Mouse (Mus musculus) CH12.LX (cell line): Measurements from ENCODE around the gene Slc6a11. TPM values are rescaled to one million over a fixed set of nuclear protein-coding genes. Genes with fewer than 3 reads are reported as not detected.

Experiments used
- DNase-seq: peaks from one replicate; pipeline ENCODE4 v3.0.0-alpha.2; 2013; ENCODE audit errors: extremely low read depth
- H3K27ac ChIP-seq: 2 replicates; pipeline ENCODE4 v1.5.1; 2012; ENCODE audit warnings: low read depth, mild to moderate bottlenecking, control low read depth, moderate library complexity; ENCODE audit not compliant: insufficient read depth
- H3K27me3 ChIP-seq: replicated peaks from 2 replicates; pipeline ENCODE3; 2012; ENCODE audit warnings: inconsistent platforms
- H3K36me3 ChIP-seq, 2 experiments: replicated peaks in 1 of 2; 2 replicates each; pipeline versions ENCODE3 to v1.6.1; 2012; ENCODE audit warnings: inconsistent platforms in 1 of 2, low read length in 1 of 2, mild to moderate bottlenecking in 1 of 2, mixed read lengths in 1 of 2, moderate library complexity in 1 of 2; ENCODE audit not compliant: control insufficient read depth in 1 of 2, insufficient read depth in 1 of 2
- H3K4me1 ChIP-seq, 2 experiments: 2 replicates each; pipeline ENCODE4 v1.6.1; 2012; ENCODE audit warnings: inconsistent platforms in 1 of 2, moderate library complexity in 1 of 2; ENCODE audit not compliant: insufficient read depth in 2 of 2, control insufficient read depth in 1 of 2
- H3K4me2 ChIP-seq: 2 replicates; pipeline ENCODE4 v1.6.1; 2012; ENCODE audit warnings: low read depth, mild to moderate bottlenecking, control low read depth; ENCODE audit not compliant: poor library complexity, insufficient read depth, severe bottlenecking
- H3K4me3 ChIP-seq, 3 experiments: fragments of 150-350 bp in 1 of 3; sonication (generic) in 1 of 3; replicated peaks in 1 of 3; 2 replicates each; pipeline versions ENCODE3 to v1.5.1; 2011 to 2012; ENCODE audit warnings: low read depth in 2 of 3, low read length in 2 of 3, mild to moderate bottlenecking in 2 of 3, moderate library complexity in 2 of 3, control low read depth in 1 of 3, improper control_type of control experiment in 1 of 3, inconsistent platforms in 1 of 3, mixed read lengths in 1 of 3; ENCODE audit not compliant: poor library complexity in 1 of 3
- H3K79me2 ChIP-seq: replicated peaks from 2 replicates; pipeline ENCODE4 v1.6.1; 2012; ENCODE audit warnings: mild to moderate bottlenecking, moderate library complexity; ENCODE audit not compliant: control insufficient read depth, poor library complexity, insufficient read depth, severe bottlenecking; ENCODE audit errors: extremely low read depth
- H3K9ac ChIP-seq: 2 replicates; pipeline ENCODE4 v1.6.1; 2012; ENCODE audit warnings: low read depth, mild to moderate bottlenecking, control low read depth, moderate library complexity; ENCODE audit not compliant: insufficient read depth
- H3K9me3 ChIP-seq: replicated peaks from 2 replicates; pipeline ENCODE3; 2012; ENCODE audit warnings: low read length, inconsistent platforms, mixed read lengths
- BHLHE40 ChIP-seq: IDR thresholded peaks from 2 replicates; pipeline ENCODE4 v1.6.1; 2011; ENCODE audit warnings: mild to moderate bottlenecking, low read depth, low read length, improper control_type of control experiment
- CHD1 ChIP-seq: IDR thresholded peaks from 2 replicates; pipeline ENCODE4 v1.6.1; 2012; ENCODE audit warnings: low read depth, low read length, improper control_type of control experiment, inconsistent platforms
- CHD2 ChIP-seq: IDR thresholded peaks from 2 replicates; pipeline ENCODE4 v1.6.1; 2011; ENCODE audit warnings: low read length, improper control_type of control experiment
- E2F4 ChIP-seq: IDR thresholded peaks from 2 replicates; pipeline ENCODE4 v1.6.1; 2011; ENCODE audit warnings: low read depth, low read length, improper control_type of control experiment; ENCODE audit not compliant: insufficient replicate concordance
- ETS1 ChIP-seq: conservative IDR thresholded peaks from 2 replicates; pipeline ENCODE4 v1.6.1; 2012; ENCODE audit warnings: low read depth, mild to moderate bottlenecking, inconsistent platforms, low read length, improper control_type of control experiment, moderate library complexity
- GABPA ChIP-seq: IDR thresholded peaks from 2 replicates; pipeline ENCODE4 v1.6.1; 2012; ENCODE audit warnings: low read depth, low read length, improper control_type of control experiment, inconsistent platforms; ENCODE audit not compliant: insufficient replicate concordance
- JUND ChIP-seq: conservative IDR thresholded peaks from 2 replicates; pipeline ENCODE4 v1.6.1; 2011; ENCODE audit warnings: low read depth, low read length, improper control_type of control experiment
- KAT2A ChIP-seq: IDR thresholded peaks from 2 replicates; pipeline ENCODE4 v1.6.1; 2012; ENCODE audit warnings: low read length, improper control_type of control experiment, inconsistent platforms; ENCODE audit not compliant: insufficient replicate concordance
- MAFK ChIP-seq: IDR thresholded peaks from 2 replicates; pipeline ENCODE4 v1.6.1; 2011; ENCODE audit warnings: low read length, improper control_type of control experiment; ENCODE audit not compliant: insufficient replicate concordance
- MAX ChIP-seq: IDR thresholded peaks from 2 replicates; pipeline ENCODE4 v1.6.1; 2011; ENCODE audit warnings: low read length, improper control_type of control experiment
- MAZ ChIP-seq: IDR thresholded peaks from 2 replicates; pipeline ENCODE4 v1.6.1; 2012; ENCODE audit warnings: low read depth, mild to moderate bottlenecking, inconsistent platforms, low read length, improper control_type of control experiment, moderate library complexity
- MEF2A ChIP-seq: IDR thresholded peaks from 2 replicates; pipeline ENCODE4 v1.6.1; 2014; ENCODE audit warnings: low read depth, mild to moderate bottlenecking, inconsistent platforms, low read length, improper control_type of control experiment, borderline replicate concordance
- MXI1 ChIP-seq: IDR thresholded peaks from 2 replicates; pipeline ENCODE4 v1.6.1; 2011; ENCODE audit warnings: mild to moderate bottlenecking, low read depth, low read length, improper control_type of control experiment
- MYC ChIP-seq: IDR thresholded peaks from 2 replicates; pipeline ENCODE4 v1.6.1; 2011; ENCODE audit warnings: low read depth, mild to moderate bottlenecking, improper control_type of control experiment, low read length
- NRF1 ChIP-seq: IDR thresholded peaks from 2 replicates; pipeline ENCODE4 v1.6.1; 2014; ENCODE audit warnings: low read depth, mild to moderate bottlenecking, inconsistent platforms, low read length, improper control_type of control experiment, moderate library complexity
- RAD21 ChIP-seq: IDR thresholded peaks from 2 replicates; pipeline ENCODE4 v1.6.1; 2011; ENCODE audit warnings: low read depth, mild to moderate bottlenecking, low read length, improper control_type of control experiment, moderate library complexity
- SMC3 ChIP-seq: IDR thresholded peaks from 2 replicates; pipeline ENCODE4 v1.6.1; 2011; ENCODE audit warnings: low read depth, low read length, improper control_type of control experiment
- TBP ChIP-seq: conservative IDR thresholded peaks from 2 replicates; pipeline ENCODE4 v1.6.1; 2011; ENCODE audit warnings: low read depth, low read length, improper control_type of control experiment
- USF2 ChIP-seq: conservative IDR thresholded peaks from 2 replicates; pipeline ENCODE4 v1.6.1; 2011; ENCODE audit warnings: low read depth, low read length, improper control_type of control experiment
- ZC3H11A ChIP-seq: IDR thresholded peaks from 2 replicates; pipeline ENCODE4 v1.6.1; 2012; ENCODE audit warnings: low read depth, mild to moderate bottlenecking, inconsistent platforms, low read length, improper control_type of control experiment
- ZMIZ1 ChIP-seq: IDR thresholded peaks from 2 replicates; pipeline ENCODE4 v1.6.1; 2012; ENCODE audit warnings: low read depth, mild to moderate bottlenecking, inconsistent platforms, low read length, improper control_type of control experiment
- ZNF384 ChIP-seq: IDR thresholded peaks from 2 replicates; pipeline ENCODE4 v1.6.1; 2012; ENCODE audit warnings: low read depth, low read length, improper control_type of control experiment, inconsistent platforms
- dilution Hi-C: fragments of 300-500 bp; cut with MboI; formaldehyde crosslinking; loops from 2 replicates; pipeline ENCODE4 v1.14.3; 2020; ENCODE audit warnings: low sequenced_read_pairs; ENCODE audit not compliant: extremely low pct_unique_long_range_greater_than_20kb, extremely low pct_ligation_motif_present
- in situ Hi-C: fragments of 300-500 bp; cut with MboI; formaldehyde crosslinking; loops from 3 replicates; pipeline ENCODE4 v1.14.3; 2019; ENCODE audit warnings: low sequenced_read_pairs, low pct_ligation_motif_present, low pct_unique_long_range_greater_than_20kb, mixed read lengths
- polyA plus RNA-seq: library from polyadenylated mRNA; unstranded; fragments of >175 nt; gene quantifications from 2 replicates; pipeline ENCODE4 v1.2.1, GENCODE M21; 2012; ENCODE audit warnings: low read depth; ENCODE audit not compliant: insufficient read length
- total RNA-seq, 2 experiments: library from RNA; depleted of rRNA; stranded (reverse); fragments of 300-350 nt in 1 of 2; fragments of >200 nt in 1 of 2; gene quantifications; 2 replicates each; pipeline ENCODE4 v1.2.3; 2012 to 2014

Slc6a11 gene
- total and polyA plus RNA-seq, 3 experiments: not detected

GRCm38 (mm10) chr6:114204557-114204956 lies 73.5 kb downstream of the Slc6a11 start:
- Histone ChIP-seq H3K27me3 (peaks cover 79% of the 10 kb centered on the region), H3K4me2 (no peak overlapping the region), H3K4me3 (no peak overlapping the region), H3K9me3 (peaks cover 2% of the 10 kb centered on the region), H3K4me1 (peaks cover 0 to 5% of the 10 kb centered on the region in 2 experiments; a peak in 2 of 4 replicates), H3K9ac (no peak overlapping the region), H3K79me2 (no peaks in the 10 kb centered on the region), H3K27ac (no peak overlapping the region), H3K36me3 (no peaks in the 10 kb centered on the region)
- in situ Hi-C loops: no loop called here
- no peak for DNase-seq
- dilution Hi-C loops: no loop called here
- no peak for TF ChIP-seq CHD1
- no peak for TF ChIP-seq SMC3
- TF ChIP-seq MXI1: no peak
- no peak for TF ChIP-seq ZMIZ1
- TF ChIP-seq MAX: no peak
- no peak for TF ChIP-seq NRF1
- no peak for TF ChIP-seq ETS1
- TF ChIP-seq MAZ: no peak
- TF ChIP-seq KAT2A: no peak
- TF ChIP-seq MEF2A: no peak
- TF ChIP-seq USF2: no peak
- TF ChIP-seq E2F4: no peak
- TF ChIP-seq ZC3H11A: no peak
- no peak for TF ChIP-seq JUND
- TF ChIP-seq MAFK: no peak
- TF ChIP-seq ZNF384: no peak
- TF ChIP-seq MYC: no peak
- no peak for TF ChIP-seq GABPA
- TF ChIP-seq TBP: no peak

- no peak overlapping the region for H3K27ac ChIP-seq
- no peak overlapping the region for H3K4me3 ChIP-seq
- in situ Hi-C loops: no loop called here
- H3K9me3 ChIP-seq: peaks cover 2% of the 10 kb centered on the region
- H3K27me3 ChIP-seq: peaks cover 92% of the 10 kb centered on the region
- dilution Hi-C loops: no loop called here
- TF ChIP-seq ZC3H11A (no peak), MYC (no peak), MXI1 (no peak), BHLHE40 (no peak), MAZ (no peak), CHD2 (no peak), ZNF384 (no peak), RAD21 (no peak)
- H3K9ac ChIP-seq: no peak overlapping the region
- no peak overlapping the region for H3K4me2 ChIP-seq
- H3K36me3 ChIP-seq: no peaks in the 10 kb centered on the region
- peak; percentile 15 for DNase-seq
- no peaks in the 10 kb centered on the region for H3K79me2 ChIP-seq
- peaks cover 0 to 5% of the 10 kb centered on the region in 2 experiments; a peak in 2 of 4 replicates for H3K4me1 ChIP-seq
These were observed 77.3 kb downstream of the Slc6a11 start for GRCm38 (mm10) chr6:114208296-114208695.
